Mouse (Mus musculus): ENCODE results near the gene Senp1.
A peak's percentile ranks its signal among the peaks of the same experiment; 100 is the strongest.

Senp1 gene

GRCm38 (mm10) chr15:98093121-98094011, at the start of gene Senp1:
Senp1 (minus strand) TSS chr15:98093744.
- peak; percentile 88 for DNase-seq (ENCODE audit: low spot score)

GRCm38 (mm10) chr15:98142515-98142914, 49.0 kb upstream of the Senp1 start:
- no peak for DNase-seq (ENCODE audit: low spot score)

DNA sequence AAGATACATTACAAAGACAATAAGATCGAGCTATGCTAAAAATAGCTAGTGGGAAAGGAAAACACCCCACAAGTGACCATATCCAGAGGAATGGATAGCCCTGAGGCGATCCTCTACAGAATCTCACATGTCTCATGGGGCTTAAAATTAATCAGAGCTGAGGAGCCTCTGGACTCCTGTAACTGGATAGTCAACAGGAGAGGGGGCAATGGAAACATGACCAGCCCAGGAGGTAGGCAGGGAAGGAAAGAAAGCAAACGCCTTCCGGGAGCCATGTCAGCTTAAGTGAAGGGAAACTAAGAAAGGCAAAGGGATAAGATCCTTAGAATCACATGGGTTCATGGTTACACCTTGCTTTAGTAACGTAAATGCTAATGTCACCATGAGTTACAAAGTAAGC, 47.3 kb upstream of the Senp1 start:
- DNase-seq (ENCODE audit: low spot score): no peak

DNA sequence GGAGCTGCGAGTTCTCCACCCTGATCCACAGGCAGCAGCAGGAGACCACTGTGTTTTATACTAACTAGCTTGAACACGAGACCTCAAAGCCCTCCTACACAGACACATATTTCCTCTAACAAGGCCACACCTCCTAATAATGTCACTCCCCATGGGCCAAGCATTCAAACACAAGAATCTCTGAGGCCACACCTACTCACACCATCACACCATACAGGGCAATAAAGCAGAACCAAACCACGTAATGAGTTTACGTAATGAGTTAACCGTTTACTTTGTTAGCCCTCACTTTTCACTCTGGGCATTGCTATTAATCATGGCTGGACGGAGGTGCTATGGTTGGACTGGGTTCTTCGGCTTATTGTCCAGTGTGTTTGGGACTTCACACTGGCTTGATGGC, 46.2 kb upstream of the Senp1 start:
- no peak for DNase-seq (ENCODE audit: low spot score)

- DNase-seq (ENCODE audit: low spot score): no peak
Observed at GRCm38 (mm10) chr15:98136871-98137270, 43.3 kb upstream of the Senp1 start.

DNA sequence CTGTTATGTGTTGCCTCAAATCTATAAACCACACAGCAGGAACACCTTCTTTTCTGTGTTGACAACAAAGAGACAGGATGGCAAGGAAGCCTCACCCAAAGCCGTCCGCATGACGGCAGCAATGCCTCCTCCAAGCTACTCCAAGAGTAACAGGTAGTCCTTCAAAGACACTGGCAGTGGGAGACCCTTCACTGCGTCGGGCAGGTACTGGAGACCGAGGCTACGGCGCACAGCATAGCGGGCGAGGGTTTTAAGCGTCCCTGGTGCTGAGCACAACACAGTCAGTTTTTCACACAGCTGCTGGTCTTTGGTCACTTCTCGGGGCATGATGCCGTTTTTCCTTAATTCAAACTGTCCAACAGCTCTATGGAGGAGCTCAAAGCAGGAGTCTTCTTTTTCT, 42.1 kb upstream of the Senp1 start:
- DNase-seq (ENCODE audit: low spot score): no peak

DNA sequence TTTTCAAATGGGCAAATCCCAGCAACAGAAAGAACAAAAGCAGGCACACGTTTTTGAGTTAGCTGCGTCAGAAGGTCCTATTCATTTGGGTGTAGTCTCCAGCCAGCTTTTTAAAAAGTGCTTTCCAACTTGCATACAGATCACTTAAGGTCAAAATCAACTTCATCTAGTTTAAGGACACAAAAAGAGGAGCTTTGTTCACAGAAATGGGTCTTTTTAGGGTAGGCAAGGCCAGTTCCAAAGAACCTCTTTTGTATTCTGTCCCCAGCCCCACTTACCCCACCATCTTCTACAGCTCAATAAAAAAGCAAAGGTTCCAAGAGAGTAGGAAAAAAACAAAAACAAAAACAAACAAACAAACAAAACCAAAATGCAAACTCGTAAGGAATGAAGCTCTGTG, 41.1 kb upstream of the Senp1 start:
- DNase-seq (ENCODE audit: low spot score): no peak

GRCm38 (mm10) chr15:98134034-98134433, 40.5 kb upstream of the Senp1 start:
- DNase-seq (ENCODE audit: low spot score): no peak

- no peak for DNase-seq (ENCODE audit: low spot score)
Observed at GRCm38 (mm10) chr15:98133471-98133870, 39.9 kb upstream of the Senp1 start.

GRCm38 (mm10) chr15:98131942-98132655, 38.6 kb upstream of the Senp1 start:
- DNase-seq (ENCODE audit: low spot score): no peak

DNA sequence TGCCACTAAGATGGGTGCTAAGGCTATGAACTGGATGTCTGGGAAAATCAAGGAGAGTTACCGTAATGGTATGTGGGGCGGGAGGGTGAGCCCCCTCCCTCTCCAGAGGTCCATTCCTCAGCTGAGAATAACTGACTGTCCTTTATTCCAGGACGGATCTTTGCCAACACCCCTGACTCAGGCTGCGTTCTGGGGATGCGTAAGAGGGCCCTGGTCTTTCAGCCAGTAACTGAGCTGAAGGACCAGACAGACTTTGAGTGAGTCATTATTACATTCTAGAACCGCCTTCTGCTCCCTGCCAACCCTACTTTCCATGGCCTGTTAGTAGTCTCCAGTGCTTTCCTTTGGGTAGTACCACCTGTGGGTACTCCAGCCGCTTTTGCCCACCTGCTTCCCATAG, 37.9 kb upstream of the Senp1 start:
- DNase-seq (ENCODE audit: low spot score): no peak

GRCm38 (mm10) chr15:98131001-98131400, 37.5 kb upstream of the Senp1 start:
- DNase-seq (ENCODE audit: low spot score): no peak

DNA sequence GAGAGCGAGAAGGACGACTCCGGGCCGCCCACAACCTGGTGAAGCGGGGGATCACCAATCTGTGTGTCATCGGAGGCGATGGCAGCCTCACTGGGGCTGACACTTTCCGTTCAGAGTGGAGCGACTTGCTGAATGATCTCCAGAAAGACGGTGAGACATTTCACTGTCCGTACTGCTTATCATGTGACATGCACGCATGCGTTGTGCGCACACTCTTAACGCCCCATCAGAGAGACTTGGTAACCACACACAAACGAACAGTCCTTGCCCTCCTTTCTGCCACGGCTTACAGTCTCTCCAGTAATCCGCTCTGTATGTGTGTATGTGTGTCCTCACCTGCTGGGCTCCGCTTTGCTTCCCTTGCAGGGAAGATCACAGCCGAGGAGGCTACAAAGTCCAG, 27.3 kb upstream of the Senp1 start:
- no peak for DNase-seq (ENCODE audit: low spot score)

DNA sequence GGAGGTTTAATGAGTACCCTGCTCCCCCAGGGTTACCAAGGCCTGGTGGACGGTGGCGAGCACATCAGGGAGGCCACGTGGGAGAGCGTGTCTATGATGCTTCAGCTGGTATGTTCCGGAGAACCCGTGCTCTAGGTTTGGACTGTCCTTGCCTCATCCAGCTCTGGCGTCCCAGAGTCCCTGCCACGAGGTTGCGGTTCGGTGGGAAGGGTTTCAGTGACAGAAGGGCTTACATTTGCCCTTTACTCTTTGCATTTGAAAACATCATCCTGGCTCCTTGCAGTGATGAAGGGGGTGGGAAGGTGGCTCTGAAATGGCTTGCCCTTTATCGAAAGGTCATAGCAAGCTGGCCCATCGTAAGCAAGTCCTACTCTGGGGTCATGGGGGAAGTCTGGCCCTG, 25.8 kb upstream of the Senp1 start:
- DNase-seq (ENCODE audit: low spot score): no peak

DNA sequence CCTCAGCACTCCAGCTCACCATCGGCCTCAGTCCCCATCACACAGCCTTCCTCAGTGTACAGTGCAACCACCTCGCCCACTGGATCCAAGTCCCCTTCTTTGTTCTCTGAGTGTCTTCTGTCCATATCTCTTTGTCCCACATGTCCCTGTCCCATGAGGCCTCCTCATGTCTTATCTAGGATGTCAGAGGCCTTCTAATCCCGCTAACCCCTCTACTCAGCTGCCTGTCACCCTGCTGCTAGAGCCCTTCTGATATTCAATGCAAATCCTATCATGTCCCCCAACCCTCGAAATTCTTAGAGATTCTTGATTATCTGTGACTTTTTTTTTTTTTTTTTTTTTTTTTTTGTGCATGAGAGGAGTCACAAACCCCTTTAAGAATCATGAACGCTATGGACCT, 22.7 kb upstream of the Senp1 start:
- DNase-seq (ENCODE audit: low spot score): no peak

DNA sequence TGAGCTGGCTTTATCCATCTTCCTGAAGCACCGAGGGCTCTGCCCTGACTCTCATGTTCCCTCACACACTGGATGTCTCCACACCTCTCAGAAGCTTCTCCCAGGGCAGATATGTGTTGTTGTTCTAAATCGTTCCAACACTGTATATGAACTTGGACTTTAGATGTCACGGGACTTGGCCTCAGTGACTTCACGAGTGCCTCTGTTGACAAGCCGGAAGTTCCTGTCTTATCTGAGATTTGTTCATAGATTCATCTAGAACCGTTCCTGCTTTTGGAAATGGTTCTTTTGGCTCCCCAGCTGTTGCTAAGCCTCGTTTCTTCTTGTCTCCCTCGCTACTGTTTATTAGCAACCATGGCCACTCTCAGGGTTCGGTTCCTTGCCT, 22.2 kb upstream of the Senp1 start:
- DNase-seq (ENCODE audit: low spot score): no peak

DNA sequence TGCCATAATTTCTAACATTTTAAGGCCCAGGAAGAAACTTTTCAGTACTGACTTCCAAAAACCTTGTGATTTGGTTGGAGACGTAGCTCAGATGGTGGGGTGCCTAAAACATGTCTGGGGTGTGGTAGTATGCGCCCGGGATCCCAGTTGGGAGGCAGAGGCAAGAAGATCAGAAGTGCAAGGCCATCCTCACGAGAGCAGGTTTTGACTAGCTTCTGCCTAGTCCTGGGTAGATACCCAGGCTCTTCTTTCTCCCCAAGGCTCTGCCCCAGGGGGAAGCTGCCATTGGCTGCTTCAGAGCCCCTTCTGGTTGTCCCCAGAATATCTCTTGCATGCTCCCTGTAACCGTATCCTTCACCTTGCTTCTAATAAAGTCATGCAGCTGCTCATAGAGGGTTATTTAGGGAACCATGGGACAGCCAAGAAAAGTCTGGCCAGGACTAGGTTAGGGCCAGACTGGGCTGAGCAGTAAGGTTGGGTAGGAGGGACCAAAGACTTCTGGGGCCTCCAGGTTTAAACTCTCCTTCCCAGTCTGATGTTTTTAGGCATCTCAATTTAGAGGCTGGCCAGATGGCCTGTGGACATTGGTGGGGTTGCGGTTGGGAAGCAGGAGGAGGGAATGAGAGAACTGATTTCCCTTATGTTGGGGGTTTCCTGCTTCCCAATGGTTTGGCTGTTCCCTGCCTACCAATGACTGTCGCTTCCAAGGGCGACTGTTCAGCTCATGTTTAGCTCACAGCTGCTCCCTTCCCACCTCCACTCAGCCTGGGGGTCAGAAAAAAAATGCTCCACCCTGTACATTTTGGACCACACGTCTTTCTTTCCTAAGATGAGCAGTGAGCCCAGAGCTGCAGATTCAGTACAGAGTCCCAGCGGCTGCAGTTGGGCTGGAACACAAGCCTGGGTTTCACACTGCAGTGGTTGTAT, 21.6 kb upstream of the Senp1 start:
- DNase-seq (ENCODE audit: low spot score): no peak

DNA sequence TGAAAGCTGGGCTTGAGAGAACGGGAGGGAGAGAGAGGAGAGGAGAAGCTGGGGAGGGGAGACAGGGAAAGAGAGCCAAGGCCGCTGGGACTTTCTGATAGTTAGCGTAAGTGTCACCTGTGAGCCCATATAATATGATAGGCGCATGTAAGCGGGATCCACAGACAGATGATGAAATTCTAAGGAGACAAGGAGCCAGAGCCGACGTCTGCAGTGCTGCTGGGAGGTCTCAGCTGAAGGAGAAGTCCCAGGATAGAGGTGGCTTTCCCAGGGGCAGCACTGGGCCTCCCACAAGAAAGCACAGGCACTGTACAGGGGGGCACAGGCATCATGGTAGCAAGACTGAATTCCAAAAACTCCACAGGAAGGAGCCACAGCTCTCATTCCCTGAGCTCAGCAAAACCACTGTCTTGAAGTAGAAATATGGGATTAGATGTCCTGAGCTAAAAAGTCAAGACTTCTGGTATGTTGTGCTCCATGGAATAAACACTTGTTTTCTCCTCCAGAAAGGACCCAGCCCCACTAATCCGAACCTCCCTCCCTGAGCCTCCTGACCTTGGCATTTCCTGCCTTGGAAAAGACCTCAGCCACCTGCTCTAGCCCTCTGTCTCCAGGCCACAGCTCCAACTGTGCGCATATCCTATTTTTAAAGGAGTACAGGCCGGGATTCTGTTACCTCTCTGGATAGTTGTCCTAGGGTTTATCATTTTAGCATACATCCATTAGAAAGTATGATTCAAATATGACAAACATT, 20.7 kb upstream of the Senp1 start:
- DNase-seq (ENCODE audit: low spot score): no peak

DNA sequence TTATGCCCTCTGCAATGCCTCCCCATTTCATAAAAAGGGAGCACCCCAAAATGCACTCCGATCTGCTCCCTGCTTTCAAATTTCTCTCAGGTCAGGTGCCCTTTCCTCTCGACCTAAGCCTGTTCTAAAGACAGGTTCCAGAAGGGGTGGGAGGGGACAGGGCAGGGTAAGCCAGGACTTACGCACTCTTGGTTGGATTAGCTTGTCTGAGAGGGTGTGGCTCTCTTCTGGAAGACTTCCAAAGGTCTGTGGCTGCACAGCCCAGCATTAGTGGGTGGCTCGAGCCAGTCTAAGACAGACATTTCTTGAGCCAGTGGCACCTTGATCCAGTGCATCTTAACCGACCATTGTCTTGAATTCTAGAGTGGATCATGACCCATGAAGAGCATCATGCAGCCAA, 18.2 kb upstream of the Senp1 start:
- DNase-seq (ENCODE audit: low spot score): no peak

GRCm38 (mm10) chr15:98108297-98109152, 15.0 kb upstream of the Senp1 start:
- DNase-seq (ENCODE audit: low spot score): peak; percentile 85

Measured in ovary, postnatal 36 days (tissue).